Mouse (Mus musculus) small intestine, adult 2 months (tissue): Measurements from ENCODE around the gene Pdp2.

ENCODE experiments used
- CTCF ChIP-seq: fragments of 200-500 bp; IDR thresholded peaks from 2 replicates; pipeline ENCODE4 v1.5.1; 2012; ENCODE audit warnings: low read depth, mild to moderate bottlenecking, control low read depth, inconsistent platforms, low read length, moderate library complexity, mixed read lengths; ENCODE audit not compliant: insufficient replicate concordance, insufficient read length; ENCODE audit errors: extremely low read depth
- POLR2A ChIP-seq: fragments of 200-500 bp; IDR thresholded peaks from 2 replicates; pipeline ENCODE4 v1.6.1; 2012; ENCODE audit warnings: low read depth, mild to moderate bottlenecking, control low read depth, inconsistent platforms, low read length, moderate library complexity

- TF ChIP-seq POLR2A (no peak), CTCF (no peak)
Measured at GRCm38 (mm10) chr8:104630574-104630973, 39.3 kb downstream of the Pdp2 start.
